Mouse (Mus musculus) limb, embryonic 15.5 days (tissue): ENCODE results near the gene Sigmar1. TPM values are rescaled to one million over a fixed set of nuclear protein-coding genes. Genes with fewer than 3 reads are reported as not detected.
A peak's percentile ranks its signal among the peaks of the same experiment; 100 is the strongest.
"Not testable (repeated sequence)": the region's sequence is repeated elsewhere in the genome, so short reads cannot be mapped to it uniquely, and the experiment has no call there.

Experiments
- ATAC-seq: fragments of 200-750 bp; cut with Nextera tagmentation; 2 replicates; pipeline ENCODE4 v1.8.0; 2017; ENCODE audit warnings: low read depth, moderate TSS enrichment; ENCODE audit not compliant: insufficient number of reproducible peaks, low FRiP score, low TSS enrichment
- H3K27ac ChIP-seq: fragments of 300-500 bp; sonication (generic); 2 replicates; pipeline ENCODE4 v1.5.1; 2015; ENCODE audit warnings: moderate library complexity, mild to moderate bottlenecking, inconsistent platforms
- H3K27me3 ChIP-seq: fragments of 300-500 bp; sonication (generic); 2 replicates; pipeline ENCODE4 v1.6.1; 2015; ENCODE audit warnings: inconsistent platforms
- H3K36me3 ChIP-seq: fragments of 300-500 bp; sonication (generic); 2 replicates; pipeline ENCODE4 v1.6.1; 2015; ENCODE audit warnings: inconsistent platforms
- H3K4me1 ChIP-seq: fragments of 300-500 bp; sonication (generic); 2 replicates; pipeline ENCODE4 v1.6.1; 2015; ENCODE audit warnings: inconsistent platforms
- H3K4me2 ChIP-seq: fragments of 300-500 bp; sonication (generic); 2 replicates; pipeline ENCODE4 v1.6.1; 2015; ENCODE audit warnings: mild to moderate bottlenecking, inconsistent platforms
- H3K4me3 ChIP-seq: fragments of 300-500 bp; sonication (generic); 2 replicates; pipeline ENCODE4 v1.5.1; 2015; ENCODE audit warnings: mild to moderate bottlenecking, inconsistent platforms
- H3K9ac ChIP-seq: fragments of 300-500 bp; sonication (generic); 2 replicates; pipeline ENCODE4 v1.6.1; 2015; ENCODE audit warnings: inconsistent platforms
- H3K9me3 ChIP-seq: fragments of 300-500 bp; sonication (generic); 2 replicates; pipeline ENCODE4 v1.6.1; 2016; ENCODE audit warnings: inconsistent platforms
- WGBS: fragments of 180-500 bp; shearing (Covaris S2); methylation state at CpG from one replicate; pipeline ENCODE4 v1.1.7; 2015; 5-methylcytosine and 5-hydroxymethylcytosine counted together
- polyA plus RNA-seq: library from polyadenylated mRNA; unstranded; fragments of >200 nt; fragmentation: Nextera tagmentation; extraction: Ambion mirVana; gene quantifications from 2 replicates; pipeline ENCODE4 v1.2.1, GENCODE M21; 2015

Sigmar1 gene
- polyA plus RNA-seq, 1 experiment from 2014 or later, result 76.1 TPM

GRCm38 (mm10) chr4:41762688-41763114 is 6.7 kb upstream of the Sigmar1 start:
- peak overlapping the region; percentile 80 for H3K4me2 ChIP-seq
- peak overlapping the region; percentile 62 for H3K4me3 ChIP-seq
- H3K27ac ChIP-seq, result peak overlapping the region; percentile 94
- not testable (repeated sequence) for H3K9ac ChIP-seq, H3K9me3 ChIP-seq, H3K27me3 ChIP-seq
- ATAC-seq, result peak; percentile 77
- peaks cover 39% of the 10 kb centered on the region for H3K4me1 ChIP-seq
- 24% methylated on average over 8 of the region's 8 CpGs for WGBS
- peaks cover 30% of the 10 kb centered on the region for H3K36me3 ChIP-seq

DNA sequence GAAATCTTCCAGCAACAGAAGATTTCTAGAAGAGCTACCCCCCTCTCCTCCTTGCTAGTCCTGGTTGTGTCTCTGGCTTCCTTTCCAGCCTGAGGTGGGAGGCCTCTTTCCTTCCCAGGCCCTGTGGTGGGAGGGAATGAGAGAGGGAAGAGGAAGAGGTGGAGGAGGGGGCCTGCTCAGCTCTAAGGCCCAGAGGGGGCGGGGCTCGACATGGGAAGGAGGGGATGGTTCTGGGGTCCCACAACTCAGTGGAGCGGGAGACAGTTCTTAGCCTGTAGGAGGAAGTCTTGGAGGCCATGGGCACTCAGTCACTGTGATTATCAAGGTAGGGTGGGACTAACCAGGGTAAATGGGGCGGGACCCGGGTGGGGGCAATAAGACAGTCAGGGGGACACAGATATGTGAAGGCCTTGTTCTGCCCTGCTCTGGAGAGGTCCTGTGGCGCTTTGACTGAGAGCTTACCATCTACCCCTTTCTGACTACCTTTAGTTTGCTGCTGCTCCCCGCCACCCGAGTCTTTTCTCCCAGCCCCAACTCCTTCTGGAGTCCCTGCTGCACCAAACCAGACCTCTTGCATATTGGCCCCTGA is 6.2 kb upstream of the Sigmar1 start:
- no peaks in the 10 kb centered on the region for H3K9me3 ChIP-seq
- 0 out of 2 replicates have a peak overlapping the region, but pooled peaks have one; percentile 7 for H3K9ac ChIP-seq
- H3K4me1 ChIP-seq, result peaks cover 39% of the 10 kb centered on the region
- H3K4me3 ChIP-seq, result peak overlapping the region; percentile 62
- 20% methylated on average over 8 of the region's 8 CpGs for WGBS
- ATAC-seq, result peak; percentile 74
- peak overlapping the region; percentile 94 for H3K27ac ChIP-seq
- no peaks in the 10 kb centered on the region for H3K27me3 ChIP-seq
- H3K4me2 ChIP-seq, result peak overlapping the region; percentile 80
- peaks cover 30% of the 10 kb centered on the region for H3K36me3 ChIP-seq

DNA sequence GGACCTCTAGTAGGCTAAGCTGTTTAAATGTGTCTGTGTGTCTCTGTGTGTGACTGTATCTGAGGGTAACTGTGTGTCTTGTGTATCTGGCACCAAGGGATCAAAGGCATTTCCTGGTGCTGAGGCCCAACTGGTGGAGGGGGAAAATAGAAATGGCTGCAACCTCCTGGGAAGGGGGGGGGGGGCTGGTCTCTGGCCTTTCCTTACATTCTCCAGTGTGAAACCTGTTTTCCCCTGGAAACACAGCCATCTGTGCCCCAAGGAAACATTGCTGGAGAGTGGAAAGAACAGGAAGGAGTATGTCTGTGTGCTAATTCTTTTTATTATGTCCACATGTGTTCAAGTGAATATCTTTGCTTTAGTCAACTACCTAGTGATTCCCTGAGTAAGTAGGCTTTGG is 5.7 kb upstream of the Sigmar1 start:
- Histone ChIP-seq H3K4me3 (peak overlapping the region; percentile 62), H3K4me1 (peaks cover 40% of the 10 kb centered on the region), H3K4me2 (peak overlapping the region; percentile 80), H3K9ac (peak overlapping the region; percentile 56; the same call in 1 of the 2 replicates), H3K9me3 (no peaks in the 10 kb centered on the region), H3K36me3 (peaks cover 27% of the 10 kb centered on the region), H3K27me3 (no peaks in the 10 kb centered on the region), H3K27ac (peak overlapping the region; percentile 94)
- ATAC-seq, result no peak

DNA sequence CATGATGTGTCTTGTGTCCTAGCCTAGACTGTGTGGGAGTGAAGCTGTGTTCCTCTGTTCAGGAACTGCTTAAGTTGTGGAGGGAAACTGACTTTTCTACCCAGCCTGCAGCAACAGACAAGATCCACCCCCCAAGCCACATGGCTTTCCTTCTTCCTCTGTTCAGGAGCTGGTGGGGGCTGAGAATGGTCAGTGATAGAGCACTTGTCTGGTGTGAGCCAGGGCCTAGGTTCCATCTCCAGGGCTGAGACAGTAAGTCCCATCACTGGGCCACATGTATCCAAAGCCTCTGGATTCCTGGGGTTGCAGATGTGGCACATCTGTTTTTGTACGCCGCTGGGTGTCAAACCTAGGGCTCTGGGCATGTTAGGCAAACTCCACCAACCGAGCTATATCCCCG is 5.0 kb upstream of the Sigmar1 start:
- peaks cover 46% of the 10 kb centered on the region for H3K4me1 ChIP-seq

GRCm38 (mm10) chr4:41760288-41760721 is 4.3 kb upstream of the Sigmar1 start:
- peak; percentile 89 for ATAC-seq
- peaks cover 46% of the 10 kb centered on the region for H3K4me1 ChIP-seq
- peak overlapping the region; percentile 80 for H3K4me2 ChIP-seq
- peak overlapping the region; percentile 56 for H3K9ac ChIP-seq
- H3K27me3 ChIP-seq, result no peaks in the 10 kb centered on the region
- H3K4me3 ChIP-seq, result peak overlapping the region; percentile 62
- H3K36me3 ChIP-seq, result peaks cover 18% of the 10 kb centered on the region; the same call in 1 of the 2 replicates
- no peaks in the 10 kb centered on the region for H3K9me3 ChIP-seq
- H3K27ac ChIP-seq, result peak overlapping the region; percentile 94
- 1% methylated on average over 15 of the region's 15 CpGs for WGBS

More for the DNA sequence above, 5.0 kb upstream of the Sigmar1 start:
- Histone ChIP-seq H3K36me3 (peaks cover 22% of the 10 kb centered on the region; the same call in 1 of the 2 replicates), H3K27me3 (no peaks in the 10 kb centered on the region), H3K4me2 (peak overlapping the region; percentile 80), H3K27ac (peak overlapping the region; percentile 94), H3K4me3 (peak overlapping the region; percentile 62), H3K9ac (peak overlapping the region; percentile 56), H3K9me3 (no peaks in the 10 kb centered on the region)
- no peak for ATAC-seq
- WGBS, result 33% methylated on average over 4 of the region's 4 CpGs

- WGBS, result 33% methylated on average over 6 of the region's 6 CpGs
- H3K4me1 ChIP-seq, result peaks cover 51% of the 10 kb centered on the region
- peak overlapping the region; percentile 94 for H3K27ac ChIP-seq
- no peak for ATAC-seq
- peak overlapping the region; percentile 62 for H3K4me3 ChIP-seq
- peaks cover 18% of the 10 kb centered on the region; the same call in 1 of the 2 replicates for H3K36me3 ChIP-seq
- H3K9me3 ChIP-seq, result no peaks in the 10 kb centered on the region
- no peaks in the 10 kb centered on the region for H3K27me3 ChIP-seq
- H3K4me2 ChIP-seq, result peak overlapping the region; percentile 80
- no peak overlapping the region for H3K9ac ChIP-seq
Measured at GRCm38 (mm10) chr4:41759656-41760287, 3.8 kb upstream of the Sigmar1 start.

- peaks cover 54% of the 10 kb centered on the region for H3K4me1 ChIP-seq
- no peak for ATAC-seq
Measured at GRCm38 (mm10) chr4:41759206-41759605, 3.2 kb upstream of the Sigmar1 start.

GRCm38 (mm10) chr4:41758701-41759100 is 2.7 kb upstream of the Sigmar1 start:
- H3K36me3 ChIP-seq, result peaks cover 18% of the 10 kb centered on the region; the same call in 1 of the 2 replicates
- H3K4me1 ChIP-seq, result peaks cover 51% of the 10 kb centered on the region
- no peak overlapping the region for H3K9ac ChIP-seq
- H3K27me3 ChIP-seq, result no peaks in the 10 kb centered on the region
- 86% methylated on average over 4 of the region's 4 CpGs for WGBS
- H3K27ac ChIP-seq, result no peak overlapping the region
- no peak overlapping the region for H3K4me2 ChIP-seq
- H3K4me3 ChIP-seq, result no peak overlapping the region
- ATAC-seq, result no peak
- no peaks in the 10 kb centered on the region for H3K9me3 ChIP-seq

More at GRCm38 (mm10) chr4:41759206-41759605, 3.2 kb upstream of the Sigmar1 start:
- no peak overlapping the region for H3K27ac ChIP-seq
- no peaks in the 10 kb centered on the region for H3K27me3 ChIP-seq
- H3K36me3 ChIP-seq, result peaks cover 18% of the 10 kb centered on the region; the same call in 1 of the 2 replicates
- H3K9me3 ChIP-seq, result no peaks in the 10 kb centered on the region
- no peak overlapping the region for H3K9ac ChIP-seq
- no peak overlapping the region for H3K4me3 ChIP-seq
- WGBS, result 83% methylated on average over 9 of the region's 9 CpGs
- no peak overlapping the region for H3K4me2 ChIP-seq

DNA sequence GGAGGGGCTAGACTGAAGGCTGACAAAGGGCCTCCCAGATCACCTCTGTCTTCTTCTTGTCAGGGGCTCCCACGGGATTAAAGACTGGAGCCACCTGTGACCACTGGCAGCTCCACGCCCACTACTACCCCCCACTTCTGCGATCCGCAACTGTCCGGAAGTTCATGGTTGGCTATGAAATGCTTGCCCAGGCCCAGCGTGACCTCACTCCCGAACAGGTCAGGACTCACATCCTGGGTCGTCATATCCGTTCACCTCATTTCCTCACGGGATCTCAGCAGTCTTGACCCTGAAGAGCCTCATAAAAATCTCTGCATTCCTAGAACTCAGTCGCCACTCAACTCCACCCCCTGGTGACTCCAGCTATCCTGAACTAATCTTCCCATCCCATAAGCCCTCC is 2.1 kb upstream of the Sigmar1 start:
- WGBS, result 67% methylated on average over 11 of the region's 11 CpGs
- H3K4me3 ChIP-seq, result no peak overlapping the region
- no peaks in the 10 kb centered on the region for H3K27me3 ChIP-seq
- H3K4me1 ChIP-seq, result peaks cover 47% of the 10 kb centered on the region
- no peak overlapping the region for H3K4me2 ChIP-seq
- H3K36me3 ChIP-seq, result peaks cover 18% of the 10 kb centered on the region; the same call in 1 of the 2 replicates
- no peak overlapping the region for H3K9ac ChIP-seq
- no peak overlapping the region for H3K27ac ChIP-seq
- no peak for ATAC-seq
- no peaks in the 10 kb centered on the region for H3K9me3 ChIP-seq

DNA sequence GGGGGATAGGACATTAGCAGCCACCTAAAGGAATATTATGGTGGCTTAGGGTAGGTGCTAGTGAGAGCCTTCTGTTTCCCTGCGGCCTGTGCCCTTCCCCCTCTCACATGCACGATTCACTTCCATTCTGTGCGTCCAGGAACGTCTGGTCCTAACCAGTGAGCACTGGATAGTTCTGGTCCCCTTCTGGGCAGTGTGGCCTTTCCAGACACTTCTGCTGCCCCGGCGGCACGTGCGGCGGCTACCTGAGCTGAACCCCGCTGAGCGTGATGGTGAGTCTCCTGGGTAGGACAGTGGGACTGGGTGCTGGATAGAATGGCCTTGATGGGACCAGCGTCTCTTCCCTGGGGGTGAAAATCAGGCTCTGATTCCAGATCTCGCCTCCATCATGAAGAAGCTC is 1.4 kb upstream of the Sigmar1 start:
- WGBS, result 92% methylated on average over 13 of the region's 13 CpGs
- H3K4me1 ChIP-seq, result peaks cover 40% of the 10 kb centered on the region
- no peak for ATAC-seq

GRCm38 (mm10) chr4:41756440-41756839 is 483 bp upstream of the Sigmar1 start:
- Histone ChIP-seq H3K9ac (peak overlapping the region; percentile 18; the same call in 1 of the 2 replicates), H3K36me3 (peaks cover 18% of the 10 kb centered on the region; the same call in 1 of the 2 replicates), H3K4me2 (peak overlapping the region; percentile 87), H3K27ac (peak overlapping the region; percentile 29; the same call in 1 of the 2 replicates), H3K4me3 (peak overlapping the region; percentile 78), H3K9me3 (no peaks in the 10 kb centered on the region), H3K4me1 (peaks cover 32% of the 10 kb centered on the region), H3K27me3 (no peaks in the 10 kb centered on the region)
- ATAC-seq, result no peak
- 75% methylated on average over 8 of the region's 8 CpGs for WGBS

More for the DNA sequence above, 1.4 kb upstream of the Sigmar1 start:
- no peaks in the 10 kb centered on the region for H3K9me3 ChIP-seq
- no peaks in the 10 kb centered on the region for H3K27me3 ChIP-seq
- no peak overlapping the region for H3K4me2 ChIP-seq
- H3K9ac ChIP-seq, result no peak overlapping the region
- no peak overlapping the region for H3K4me3 ChIP-seq
- no peak overlapping the region for H3K27ac ChIP-seq
- H3K36me3 ChIP-seq, result peaks cover 18% of the 10 kb centered on the region; the same call in 1 of the 2 replicates

- H3K27me3 ChIP-seq, result no peaks in the 10 kb centered on the region
- peak within 1 kb of the TSS; percentile 78 for H3K4me3 ChIP-seq
- H3K4me2 ChIP-seq, result peak within 1 kb of the TSS; percentile 87
- H3K36me3 ChIP-seq, result peaks cover 18% of the 10 kb centered on the region; the same call in 1 of the 2 replicates
- H3K9me3 ChIP-seq, result no peaks in the 10 kb centered on the region
- peak; percentile 26; the same call in 1 of the 2 replicates for ATAC-seq
- H3K4me1 ChIP-seq, result peaks cover 20% of the 10 kb centered on the region
- peak within 1 kb of the TSS; percentile 68 for H3K9ac ChIP-seq
- H3K27ac ChIP-seq, result peak within 1 kb of the TSS; percentile 91
- WGBS, result 13% methylated on average over 14 of the region's 14 CpGs
Measured at GRCm38 (mm10) chr4:41754797-41755337, 1.1 kb downstream of the Sigmar1 start, which contains the start of gene Galt. Gene Galt (plus strand): TSS chr4:41755228.
